Mouse (Mus musculus) duodenum, adult 2 months (tissue): Measurements from ENCODE around the gene Slc22a26. TPM values are rescaled to one million over a fixed set of nuclear protein-coding genes. Genes with fewer than 3 reads are reported as not detected.

Experiments used
- polyA plus RNA-seq: library from polyadenylated mRNA; depleted of rRNA; stranded (reverse); fragments of >200 nt; gene quantifications from 2 replicates; pipeline ENCODE4 v1.2.3, GENCODE M21; 2012; ENCODE audit warnings: low replicate concordance; rRNA removed

Gene Slc22a26
- not detected in 2 replicates for polyA plus RNA-seq

GRCm38 (mm10) chr19:7802571-7802970, at the start of gene Slc22a26:
Gene Slc22a26 (minus strand): TSS chr19:7802667.

Other genes with a start within 250 kb of the Slc22a26 start
- gene Pla2g16, start 245.2 kb downstream of the Slc22a26 start, polyA plus RNA-seq: 8.4 and 10.0 TPM in 2 replicates
- gene Lgals12, start 195.5 kb downstream of the Slc22a26 start, polyA plus RNA-seq: 1.5 and 4.7 TPM in 2 replicates
- gene Hrasls5, start 190.1 kb downstream of the Slc22a26 start, polyA plus RNA-seq: not detected in 2 replicates
- not detected in 2 replicates for gene Slc22a19, start 91.4 kb downstream of the Slc22a26 start, polyA plus RNA-seq
- gene Slc22a27, start 163.4 kb upstream of the Slc22a26 start, polyA plus RNA-seq: not detected in 2 replicates